Mouse (Mus musculus) hindbrain, embryonic 12.5 days (tissue): ENCODE measurements at regions not wholly inside any gene's neighbourhood (a gene's known extent, or its start where the extent isn't known, plus 50 kb on each side); places are given as distances from the start of the nearest gene placed in this dataset.
A peak's percentile ranks its signal among the peaks of the same experiment; 100 is the strongest.

Experiments
- ATAC-seq: fragments of 200-750 bp; cut with Nextera tagmentation; 2 replicates; pipeline ENCODE4 v1.8.0; 2017; ENCODE audit warnings: moderate TSS enrichment; ENCODE audit not compliant: low FRiP score
- H3K27ac ChIP-seq: fragments of 300-500 bp; sonication (generic); 2 replicates; pipeline ENCODE4 v1.5.1; 2016; ENCODE audit warnings: mild to moderate bottlenecking
- H3K27me3 ChIP-seq: fragments of 300-500 bp; sonication (generic); 2 replicates; pipeline ENCODE4 v1.6.1; 2016; ENCODE audit warnings: mild to moderate bottlenecking
- H3K36me3 ChIP-seq: fragments of 300-500 bp; sonication (generic); 2 replicates; pipeline ENCODE4 v1.6.1; 2016; ENCODE audit warnings: mild to moderate bottlenecking
- H3K4me1 ChIP-seq: fragments of 300-500 bp; sonication (generic); 2 replicates; pipeline ENCODE4 v1.6.1; 2016
- H3K4me2 ChIP-seq: fragments of 300-500 bp; sonication (generic); replicated peaks from 2 replicates; pipeline ENCODE4 v1.6.1; 2016; ENCODE audit warnings: mild to moderate bottlenecking
- H3K4me3 ChIP-seq: fragments of 300-500 bp; sonication (generic); 2 replicates; pipeline ENCODE4 v1.5.1; 2016; ENCODE audit warnings: mild to moderate bottlenecking
- H3K9ac ChIP-seq: fragments of 300-500 bp; sonication (generic); 2 replicates; pipeline ENCODE4 v1.6.1; 2016; ENCODE audit warnings: mild to moderate bottlenecking, moderate library complexity
- H3K9me3 ChIP-seq: fragments of 300-500 bp; sonication (generic); replicated peaks from 2 replicates; pipeline ENCODE4 v1.6.1; 2016; ENCODE audit warnings: mild to moderate bottlenecking
- WGBS: fragments of 180-500 bp; shearing (Covaris S2); methylation state at CpG from one replicate; pipeline ENCODE4 v1.1.7; 2016; 5-methylcytosine and 5-hydroxymethylcytosine counted together

DNA sequence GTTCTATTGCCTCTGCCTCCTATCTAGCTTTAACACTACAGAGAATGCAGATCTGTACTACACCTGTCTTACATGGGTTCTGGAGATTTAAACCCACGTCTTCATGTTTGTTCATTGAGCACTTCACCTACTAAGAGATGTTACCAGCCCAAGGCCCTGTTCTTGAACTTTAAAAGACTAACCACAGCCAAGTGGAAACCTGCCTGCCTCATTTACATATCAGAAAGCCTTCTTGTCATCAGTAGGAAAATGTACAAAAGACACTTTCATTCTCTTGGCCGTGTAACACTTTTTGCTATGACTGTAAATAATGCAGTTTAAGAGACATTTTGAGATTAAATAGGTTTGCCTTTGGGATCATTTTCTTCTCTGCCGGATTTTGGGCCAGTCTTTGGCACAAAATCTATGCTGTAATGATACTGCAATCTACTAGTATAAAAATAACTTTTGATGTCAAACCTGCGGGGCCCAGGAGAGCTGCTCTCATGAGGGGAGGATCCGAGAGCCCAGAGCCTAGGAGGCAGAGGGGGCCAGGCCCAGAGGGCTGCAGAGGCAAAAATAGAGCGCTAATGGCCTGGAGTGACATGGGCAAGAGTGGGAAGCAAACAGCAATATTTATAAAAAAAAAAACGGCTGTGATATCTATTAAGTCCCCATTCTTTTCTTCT is 318.4 kb upstream of the Myo3a start:
- Histone ChIP-seq H3K27me3 (no peaks in the 10 kb centered on the region), H3K27ac (no peak overlapping the region), H3K9me3 (no peaks in the 10 kb centered on the region), H3K9ac (no peak overlapping the region), H3K4me2 (no peak overlapping the region), H3K4me3 (no peak overlapping the region), H3K4me1 (no peaks in the 10 kb centered on the region), H3K36me3 (no peaks in the 10 kb centered on the region)
- WGBS, result 83% methylated on average over 7 of the region's 7 CpGs
- no peak for ATAC-seq

DNA sequence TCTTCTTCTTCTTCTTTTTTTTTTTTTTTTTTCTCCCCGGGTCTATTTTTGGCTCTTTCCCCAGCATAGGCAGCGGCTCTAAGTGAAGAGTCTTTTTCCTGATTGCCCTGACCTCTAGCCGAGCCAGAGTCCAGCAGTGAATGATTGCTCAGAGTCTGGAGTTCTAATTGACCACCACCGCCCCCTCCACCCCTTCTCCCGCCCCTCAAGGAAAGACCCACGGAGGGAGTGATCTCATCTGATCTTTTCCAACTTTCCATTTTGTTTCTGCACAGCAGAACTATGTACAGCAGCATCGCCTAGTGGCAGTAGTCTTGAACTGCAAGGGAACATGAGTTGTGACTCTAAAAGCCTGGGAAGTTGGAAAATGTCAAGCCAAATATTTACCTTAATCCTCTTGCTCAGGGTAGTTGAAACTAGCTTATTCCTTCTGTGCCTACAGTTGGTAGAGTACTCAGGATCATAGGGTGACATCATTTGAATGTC is 317.8 kb upstream of the Myo3a start:
- WGBS, result 23% methylated on average over 7 of the region's 7 CpGs
- Histone ChIP-seq H3K9ac (no peak overlapping the region), H3K27ac (no peak overlapping the region), H3K9me3 (no peaks in the 10 kb centered on the region), H3K4me1 (no peaks in the 10 kb centered on the region), H3K4me2 (no peak overlapping the region), H3K27me3 (no peaks in the 10 kb centered on the region), H3K4me3 (no peak overlapping the region), H3K36me3 (no peaks in the 10 kb centered on the region)
- ATAC-seq, result peak; percentile 39; the same call in 1 of the 2 replicates

DNA sequence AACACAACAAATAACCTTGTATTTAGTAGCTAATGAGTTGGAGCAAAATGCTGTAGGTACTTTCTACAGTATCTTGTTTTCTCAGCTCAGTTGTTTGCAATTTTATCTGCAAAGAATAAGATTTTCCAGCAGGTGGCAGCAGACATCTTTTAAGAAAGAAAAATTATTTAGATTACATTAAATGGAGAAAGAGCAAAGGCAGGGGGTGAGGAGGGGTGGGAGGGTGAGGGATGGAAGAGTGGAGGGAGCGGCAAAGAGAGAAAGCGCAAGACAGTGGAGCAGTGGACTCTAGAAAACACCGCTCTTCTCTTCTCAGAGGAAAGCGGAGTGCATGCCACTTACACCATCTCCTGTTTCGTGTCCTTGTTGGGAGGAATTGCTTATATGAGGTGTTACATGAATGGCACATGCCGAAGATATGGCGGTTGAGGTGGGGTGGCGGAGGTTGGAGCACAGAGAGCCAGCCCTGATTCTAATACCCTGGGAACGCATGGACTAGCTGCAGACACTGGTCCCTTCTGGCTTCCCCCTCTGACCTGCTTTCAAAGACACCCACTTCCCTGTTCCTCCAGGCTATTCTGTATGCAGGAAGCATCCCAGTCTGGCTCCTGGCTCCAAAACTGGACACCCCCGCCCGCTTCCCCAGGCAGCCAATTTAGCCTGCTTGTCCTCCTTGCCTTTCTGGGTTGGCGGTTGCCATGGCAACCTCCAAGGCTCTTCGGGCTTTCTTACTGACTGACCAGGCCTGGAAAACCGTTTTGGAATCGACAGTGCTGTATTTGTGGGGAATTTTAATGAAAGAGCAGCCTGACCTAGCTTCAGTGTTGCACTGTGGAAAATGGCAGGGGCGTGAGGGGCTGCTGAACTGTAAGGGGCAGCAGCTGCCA is 309.3 kb upstream of the Myo3a start:
- Histone ChIP-seq H3K4me3 (peak overlapping the region; percentile 31), H3K27ac (peak overlapping the region; percentile 98), H3K9me3 (no peaks in the 10 kb centered on the region), H3K27me3 (no peaks in the 10 kb centered on the region), H3K9ac (peak overlapping the region; percentile 55), H3K4me2 (peak overlapping the region; percentile 57), H3K36me3 (no peaks in the 10 kb centered on the region), H3K4me1 (peaks cover 15% of the 10 kb centered on the region)
- WGBS, result 8% methylated on average over 15 of the region's 16 CpGs
- peak; percentile 94 for ATAC-seq

DNA sequence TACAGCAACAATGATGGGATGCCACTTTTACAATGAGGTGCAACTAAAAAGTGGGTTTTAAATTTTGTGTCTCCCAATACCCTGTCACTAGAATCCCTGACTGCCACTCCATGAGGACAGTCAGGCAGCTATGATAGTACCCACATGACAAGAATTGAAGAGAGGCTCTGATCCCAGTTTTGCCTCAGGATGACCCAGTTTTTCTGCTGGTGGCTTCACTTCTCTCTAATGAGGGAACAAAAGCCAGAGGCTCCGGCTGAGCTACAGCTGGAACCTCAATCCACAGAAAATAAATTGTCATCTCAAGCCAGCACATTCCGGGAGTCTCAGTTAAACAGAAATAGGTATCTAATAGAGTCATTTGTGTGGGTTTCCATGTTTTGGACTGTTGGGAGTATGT is 308.2 kb upstream of the Myo3a start:
- ATAC-seq, result no peak
- H3K4me2 ChIP-seq, result peak overlapping the region; percentile 57
- H3K27ac ChIP-seq, result peak overlapping the region; percentile 98
- H3K9ac ChIP-seq, result peak overlapping the region; percentile 55; the same call in 1 of the 2 replicates
- no peaks in the 10 kb centered on the region for H3K27me3 ChIP-seq
- H3K36me3 ChIP-seq, result no peaks in the 10 kb centered on the region
- H3K4me1 ChIP-seq, result peaks cover 15% of the 10 kb centered on the region
- WGBS, result 39% methylated on average over 2 of the region's 2 CpGs
- H3K9me3 ChIP-seq, result no peaks in the 10 kb centered on the region
- no peak overlapping the region for H3K4me3 ChIP-seq

DNA sequence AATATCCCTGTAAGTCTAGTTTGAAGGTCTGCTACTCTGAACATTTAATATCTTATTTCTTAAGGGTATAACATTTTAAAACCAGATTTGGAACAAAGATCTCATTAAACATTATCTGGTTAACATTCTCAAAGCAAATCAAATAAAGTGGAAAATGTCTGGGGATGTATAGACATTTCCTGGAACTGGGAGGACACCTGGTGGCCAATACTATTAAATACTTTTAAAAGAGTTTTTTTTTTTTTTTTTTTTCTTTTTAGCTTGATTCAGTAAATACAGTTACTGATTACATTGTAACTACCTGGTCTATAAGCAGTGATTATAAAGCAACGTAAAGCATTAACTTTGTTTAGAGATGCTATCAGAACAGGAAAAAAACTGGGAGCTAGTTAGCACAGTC is 299.6 kb upstream of the Myo3a start:
- WGBS, result 45% methylated on average over 1 of the region's 1 CpGs
- H3K4me3 ChIP-seq, result no peak overlapping the region
- H3K9ac ChIP-seq, result no peak overlapping the region
- no peak for ATAC-seq
- H3K4me2 ChIP-seq, result no peak overlapping the region
- H3K27me3 ChIP-seq, result no peaks in the 10 kb centered on the region
- no peak overlapping the region for H3K27ac ChIP-seq
- no peaks in the 10 kb centered on the region for H3K4me1 ChIP-seq
- H3K9me3 ChIP-seq, result no peaks in the 10 kb centered on the region
- no peaks in the 10 kb centered on the region for H3K36me3 ChIP-seq

DNA sequence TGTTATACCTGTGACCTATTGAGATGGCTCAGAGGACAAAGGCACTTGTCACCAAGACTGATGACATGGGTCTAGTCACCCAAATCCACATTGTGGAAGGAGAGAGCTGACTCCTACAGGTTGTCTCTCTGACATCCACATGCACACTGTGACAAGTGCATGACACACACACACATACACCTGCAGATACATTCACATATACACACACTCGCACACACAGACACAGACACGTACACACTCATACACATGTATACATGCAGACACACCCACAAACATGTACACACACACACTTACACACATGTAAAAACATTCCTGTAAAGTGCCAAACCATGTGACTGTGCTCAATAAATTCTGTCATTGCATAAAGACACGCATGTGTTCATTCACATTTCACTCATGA is 287.3 kb upstream of the Myo3a start:
- ATAC-seq, result no peak
- no peak overlapping the region for H3K4me2 ChIP-seq
- no peak overlapping the region for H3K27ac ChIP-seq
- no peaks in the 10 kb centered on the region for H3K9me3 ChIP-seq
- H3K4me1 ChIP-seq, result no peaks in the 10 kb centered on the region
- no peak overlapping the region for H3K4me3 ChIP-seq
- H3K36me3 ChIP-seq, result no peaks in the 10 kb centered on the region
- no peaks in the 10 kb centered on the region for H3K27me3 ChIP-seq
- H3K9ac ChIP-seq, result no peak overlapping the region
- 90% methylated on average over 3 of the region's 3 CpGs for WGBS

DNA sequence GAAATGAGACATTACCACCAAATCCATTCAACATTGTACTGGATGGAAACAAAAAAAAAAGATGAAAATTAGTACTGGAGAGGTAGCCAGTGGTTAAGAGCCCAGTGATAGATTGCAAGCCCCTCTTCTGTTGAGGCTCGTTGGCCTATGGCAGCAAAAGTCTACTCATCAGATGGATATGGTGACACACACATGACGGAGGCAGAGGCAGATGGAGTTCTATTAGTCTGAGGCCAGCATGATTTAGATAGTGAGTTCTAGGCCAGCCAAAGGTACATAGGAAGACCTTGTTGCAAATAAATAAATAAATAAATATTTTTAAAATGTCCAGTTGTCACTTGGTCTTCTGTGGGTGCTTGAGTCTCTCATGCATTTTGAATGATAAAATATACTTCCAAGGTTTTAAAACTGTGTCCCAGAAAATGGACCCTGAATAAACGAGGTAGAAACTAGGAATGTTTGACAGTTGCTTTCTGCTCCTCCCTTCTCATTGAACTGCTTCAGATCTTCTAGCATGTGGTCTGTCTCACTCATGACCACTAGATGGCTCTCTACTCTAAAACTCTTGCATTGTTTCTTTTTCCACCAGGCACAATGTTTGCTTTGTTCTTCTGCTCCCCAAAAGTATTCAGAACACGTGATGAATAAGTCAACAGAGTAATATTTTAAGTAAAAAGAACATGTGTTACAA is 286.4 kb upstream of the Myo3a start:
- H3K4me2 ChIP-seq, result no peak overlapping the region
- peak; percentile 66 for ATAC-seq
- H3K27me3 ChIP-seq, result no peaks in the 10 kb centered on the region
- H3K36me3 ChIP-seq, result no peaks in the 10 kb centered on the region
- no peaks in the 10 kb centered on the region for H3K4me1 ChIP-seq
- H3K4me3 ChIP-seq, result no peak overlapping the region
- no peak overlapping the region for H3K9ac ChIP-seq
- no peaks in the 10 kb centered on the region for H3K9me3 ChIP-seq
- no peak overlapping the region for H3K27ac ChIP-seq
- 54% methylated on average over 4 of the region's 4 CpGs for WGBS

DNA sequence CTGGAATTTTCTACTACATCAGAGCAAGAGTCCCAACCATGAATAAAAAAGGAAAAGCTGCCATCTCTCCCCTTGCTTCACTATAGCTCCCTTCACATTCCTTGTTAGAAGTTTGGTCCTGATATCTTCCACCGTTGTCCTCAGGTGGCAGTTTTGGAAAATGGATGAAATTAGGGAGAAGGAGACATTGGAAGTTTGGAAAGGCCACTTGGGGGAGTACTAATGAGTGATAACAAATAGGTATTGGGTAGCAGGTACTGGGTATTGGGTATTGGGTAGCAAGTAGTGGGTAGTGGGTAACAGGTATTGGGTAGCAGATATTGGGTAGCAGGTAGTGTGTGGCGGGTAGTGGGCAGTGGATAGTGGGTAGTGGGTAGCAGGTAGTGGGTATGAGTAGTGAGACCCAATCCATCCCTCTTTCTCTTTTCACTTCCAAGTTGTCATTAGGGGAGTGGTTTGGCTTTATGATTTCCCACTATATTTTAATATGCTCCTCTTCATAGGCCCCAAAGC is 285.8 kb upstream of the Myo3a start:
- H3K27me3 ChIP-seq, result no peaks in the 10 kb centered on the region
- no peaks in the 10 kb centered on the region for H3K36me3 ChIP-seq

DNA sequence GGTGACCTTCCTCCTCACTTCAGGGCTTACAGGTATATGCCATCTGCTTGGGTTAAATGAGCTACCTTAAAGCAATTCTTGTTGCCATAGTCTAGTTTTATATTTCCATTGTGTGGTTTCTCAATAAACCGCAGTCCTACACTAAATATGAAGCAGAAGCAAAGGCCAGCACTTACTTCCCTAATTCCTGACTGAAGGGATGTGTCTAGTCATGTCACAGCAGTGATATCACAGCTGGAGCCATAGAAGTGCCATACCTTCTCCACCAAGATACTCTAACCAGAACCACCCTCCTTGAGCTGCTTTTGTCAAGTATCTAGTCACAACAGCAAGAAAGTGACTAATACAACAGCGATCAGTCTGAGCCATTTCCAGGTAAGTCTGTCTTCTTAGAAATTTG is 283.6 kb upstream of the Myo3a start:
- H3K27ac ChIP-seq, result no peak overlapping the region
- no peak overlapping the region for H3K9ac ChIP-seq
- H3K4me2 ChIP-seq, result no peak overlapping the region
- H3K4me3 ChIP-seq, result no peak overlapping the region
- 88% methylated on average over 2 of the region's 2 CpGs for WGBS
- no peaks in the 10 kb centered on the region for H3K36me3 ChIP-seq
- H3K9me3 ChIP-seq, result no peaks in the 10 kb centered on the region
- ATAC-seq, result no peak
- no peaks in the 10 kb centered on the region for H3K4me1 ChIP-seq
- H3K27me3 ChIP-seq, result no peaks in the 10 kb centered on the region

More for the DNA sequence above, 285.8 kb upstream of the Myo3a start:
- Histone ChIP-seq H3K27ac (no peak overlapping the region), H3K9ac (no peak overlapping the region), H3K9me3 (no peaks in the 10 kb centered on the region), H3K4me1 (no peaks in the 10 kb centered on the region), H3K4me3 (no peak overlapping the region), H3K4me2 (no peak overlapping the region)
- 75% methylated on average over 2 of the region's 2 CpGs for WGBS
- peak; percentile 46; the same call in 1 of the 2 replicates for ATAC-seq

DNA sequence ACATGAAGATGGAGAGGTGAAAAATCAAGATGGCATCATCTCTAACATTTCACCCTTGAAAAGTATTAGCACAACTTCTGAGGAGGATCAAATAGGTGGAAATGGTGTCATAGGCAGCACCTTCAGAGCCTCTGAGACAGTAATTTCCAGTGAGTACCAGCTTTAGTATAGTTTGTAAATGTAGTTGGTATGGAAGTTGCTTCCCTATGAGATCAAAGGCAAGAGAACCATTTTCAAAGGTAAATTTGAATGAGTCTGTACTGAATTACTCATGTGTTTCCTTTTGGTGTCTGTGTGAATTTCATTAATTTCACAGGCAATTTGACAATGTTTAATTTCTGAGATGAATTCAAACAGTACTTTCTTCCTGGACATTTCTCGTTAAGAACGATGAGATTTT is 280.8 kb upstream of the Myo3a start:
- Histone ChIP-seq H3K36me3 (no peaks in the 10 kb centered on the region), H3K9me3 (no peaks in the 10 kb centered on the region), H3K27ac (no peak overlapping the region), H3K4me1 (no peaks in the 10 kb centered on the region), H3K4me3 (no peak overlapping the region), H3K9ac (no peak overlapping the region), H3K27me3 (no peaks in the 10 kb centered on the region), H3K4me2 (no peak overlapping the region)
- ATAC-seq, result no peak
- WGBS, result 86% methylated on average over 2 of the region's 2 CpGs

DNA sequence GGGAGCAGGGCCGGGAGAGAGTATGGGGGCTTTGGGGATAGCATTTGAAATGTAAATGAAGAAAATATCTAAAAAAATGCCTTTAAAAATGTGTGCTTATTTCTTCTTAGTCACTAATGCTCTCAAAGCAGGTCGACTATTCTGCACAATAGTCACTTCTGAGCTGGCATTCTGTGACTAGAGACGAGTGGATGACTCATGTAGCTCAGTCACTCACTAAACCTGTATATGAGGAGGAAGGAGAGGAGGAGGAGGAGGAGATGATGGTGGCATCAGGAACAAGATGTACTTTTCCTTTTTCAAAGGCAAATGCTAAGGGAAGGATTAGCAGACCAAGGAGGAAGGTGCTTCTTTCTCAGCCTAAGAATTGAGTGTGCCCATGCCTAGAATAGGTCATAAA is 276.0 kb upstream of the Myo3a start:
- 73% methylated on average over 3 of the region's 3 CpGs for WGBS

More for the DNA sequence above, 276.0 kb upstream of the Myo3a start:
- Histone ChIP-seq H3K4me3 (no peak overlapping the region), H3K4me2 (no peak overlapping the region), H3K36me3 (no peaks in the 10 kb centered on the region), H3K27me3 (no peaks in the 10 kb centered on the region), H3K4me1 (no peaks in the 10 kb centered on the region), H3K9ac (no peak overlapping the region), H3K9me3 (no peaks in the 10 kb centered on the region), H3K27ac (no peak overlapping the region)
- no peak for ATAC-seq
